Mouse (Mus musculus) heart, adult 2 months (tissue): ENCODE measurements at regions not wholly inside any gene's neighbourhood (a gene's known extent, or its start where the extent isn't known, plus 50 kb on each side); places are given as distances from the start of the nearest gene placed in this dataset.

Source experiments
- CTCF ChIP-seq: fragments of 200-600 bp; IDR thresholded peaks from 2 replicates; pipeline ENCODE4 v1.8.1; 2022; ENCODE audit warnings: antibody characterized with exemption, mild to moderate bottlenecking, moderate library complexity
- EP300 ChIP-seq: fragments of 200-500 bp; IDR thresholded peaks from 2 replicates; pipeline ENCODE4 v1.6.1; 2011; ENCODE audit warnings: low read depth, low read length, control low read depth; ENCODE audit not compliant: insufficient read depth
- POLR2A ChIP-seq: fragments of 200-500 bp; IDR thresholded peaks from 2 replicates; pipeline ENCODE4 v1.6.1; 2011; ENCODE audit warnings: mild to moderate bottlenecking, low read depth, low read length, control low read depth; ENCODE audit not compliant: insufficient read depth

DNA sequence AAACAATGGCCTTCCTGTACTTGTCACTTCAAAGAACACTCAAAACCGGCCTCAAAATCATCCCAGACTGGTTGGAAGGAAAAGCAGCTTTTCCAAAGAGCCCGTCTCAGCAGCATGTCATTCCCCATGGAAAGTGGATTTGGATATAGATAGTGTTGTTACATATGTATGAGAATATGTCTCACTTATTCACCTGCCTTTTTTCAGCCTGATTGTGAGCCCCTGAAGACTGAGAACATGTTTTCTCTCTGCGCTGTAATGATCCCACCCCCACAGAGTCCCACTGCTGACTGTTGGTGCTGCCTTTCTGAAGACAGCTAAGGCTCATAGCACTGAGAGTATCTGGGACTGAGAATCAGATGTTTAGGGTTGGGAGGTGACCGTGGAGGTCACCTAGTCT, 251.9 kb upstream of the G2e3 start:
- no peak for TF ChIP-seq CTCF
- no peak for TF ChIP-seq POLR2A
- TF ChIP-seq EP300 = no peak
